Mouse (Mus musculus) olfactory bulb, adult 2 months (tissue): ENCODE results near the gene Ctdsp2. TPM values are rescaled to one million over a fixed set of nuclear protein-coding genes. Genes with fewer than 3 reads are reported as not detected.

Source experiments
- H3K27ac ChIP-seq: fragments of 200-500 bp; 2 replicates; pipeline ENCODE4 v1.5.1; 2012; ENCODE audit warnings: low read depth, low read length; ENCODE audit not compliant: insufficient read depth
- H3K4me1 ChIP-seq: fragments of 200-500 bp; 2 replicates; pipeline ENCODE4 v1.6.1; 2012; ENCODE audit warnings: low read length; ENCODE audit not compliant: control insufficient read depth, insufficient read depth
- H3K4me3 ChIP-seq: fragments of 200-500 bp; 2 replicates; pipeline ENCODE4 v1.5.1; 2012; ENCODE audit warnings: mild to moderate bottlenecking, low read depth, low read length, moderate library complexity; ENCODE audit not compliant: insufficient read depth
- CTCF ChIP-seq: fragments of 200-500 bp; IDR thresholded peaks from 2 replicates; pipeline ENCODE4 v1.5.1; 2012; ENCODE audit warnings: low read depth, mild to moderate bottlenecking, low read length, moderate library complexity; ENCODE audit not compliant: insufficient read depth
- POLR2A ChIP-seq: fragments of 200-500 bp; IDR thresholded peaks from 2 replicates; pipeline ENCODE4 v1.6.1; 2012; ENCODE audit warnings: mild to moderate bottlenecking, low read depth, low read length, moderate library complexity; ENCODE audit not compliant: insufficient read depth
- WGBS: fragments of 180-500 bp; shearing (Covaris S2); methylation state at CpG from one replicate; pipeline ENCODE4 v1.1.7; 2018; 5-methylcytosine and 5-hydroxymethylcytosine counted together
- polyA plus RNA-seq: library from polyadenylated mRNA; stranded (reverse); fragments of >200 nt; gene quantifications from 2 replicates; pipeline ENCODE4 v1.2.4, GENCODE M21; 2012; ENCODE audit warnings: low replicate concordance; ENCODE audit not compliant: missing spikeins, insufficient read depth, insufficient read length

Gene Ctdsp2
- polyA plus RNA-seq, 1 experiment: not detected

DNA sequence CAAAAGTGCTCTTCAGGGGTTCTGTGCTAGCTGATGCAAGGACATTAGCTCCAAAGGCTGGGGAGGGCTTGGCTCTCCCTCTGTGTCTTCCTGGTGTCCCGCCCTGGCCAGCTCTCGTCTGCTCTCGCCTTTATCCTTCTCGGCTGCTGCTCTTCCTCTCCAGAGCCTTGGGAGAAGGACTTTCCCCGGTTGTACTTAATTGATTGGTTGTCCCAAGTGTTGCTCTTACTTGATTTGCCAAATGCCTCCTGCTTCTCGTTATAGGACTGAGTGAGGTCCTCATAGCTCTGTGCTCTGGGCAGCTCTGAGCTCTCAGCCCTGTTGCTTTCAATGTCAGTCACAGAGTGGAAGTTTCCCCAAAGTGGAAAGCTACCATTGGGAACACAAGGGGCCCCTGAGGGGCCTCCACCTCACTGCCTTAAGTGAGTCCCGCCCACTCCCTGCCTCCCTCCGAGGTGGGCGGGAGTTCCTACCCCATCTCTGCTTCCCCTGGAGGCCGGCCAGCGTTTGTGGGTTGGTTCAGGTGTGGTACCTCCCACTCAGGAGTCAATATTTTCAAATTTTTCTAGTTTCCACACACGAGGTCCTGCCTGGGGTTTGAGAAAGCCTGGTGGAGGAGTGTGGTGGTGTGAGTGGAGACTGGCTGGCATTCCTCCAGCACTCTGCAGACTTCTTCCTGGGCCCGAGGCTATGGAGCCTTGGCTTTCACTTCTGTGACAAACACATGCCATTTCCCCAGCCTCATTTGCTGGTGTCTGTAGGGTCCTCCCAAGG, 19.0 kb downstream of the Ctdsp2 start:
- Histone ChIP-seq H3K4me1 (no peaks in the 10 kb centered on the region), H3K4me3 (no peak overlapping the region), H3K27ac (no peak overlapping the region)
- no peak for TF ChIP-seq POLR2A
- no peak for TF ChIP-seq CTCF
- WGBS: 45% methylated on average over 13 of the region's 13 CpGs

DNA sequence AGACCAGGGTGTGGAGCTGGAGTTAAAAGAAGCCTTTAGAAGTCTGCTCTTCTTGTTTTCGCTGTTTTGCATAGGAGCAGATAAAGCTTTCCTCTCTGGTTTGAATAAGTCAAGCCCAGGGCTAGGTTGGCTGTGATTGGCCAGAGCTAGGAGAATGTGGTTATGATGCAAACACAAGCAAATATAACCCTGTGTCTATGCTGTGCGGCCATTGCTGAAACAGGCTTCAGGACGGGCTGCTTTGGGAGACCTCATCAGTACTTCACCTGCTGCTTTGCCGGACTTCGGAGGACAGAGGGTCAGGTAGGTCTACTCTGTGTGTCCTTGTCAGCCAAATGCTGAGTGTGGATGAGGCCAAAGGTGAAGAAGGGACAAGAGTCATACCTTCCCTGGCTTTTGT, 22.0 kb downstream of the Ctdsp2 start, which contains the start of gene Avil:
TSS of gene Avil (plus strand) at position 181 of the 400 bp plus-strand sequence.
- WGBS: 84% methylated on average over 5 of the region's 5 CpGs
- H3K4me1 ChIP-seq: no peaks in the 10 kb centered on the region
- no peak within 1 kb of the TSS for H3K4me3 ChIP-seq
- TF ChIP-seq CTCF (no peak), POLR2A (no peak)
- H3K27ac ChIP-seq: no peak within 1 kb of the TSS

DNA sequence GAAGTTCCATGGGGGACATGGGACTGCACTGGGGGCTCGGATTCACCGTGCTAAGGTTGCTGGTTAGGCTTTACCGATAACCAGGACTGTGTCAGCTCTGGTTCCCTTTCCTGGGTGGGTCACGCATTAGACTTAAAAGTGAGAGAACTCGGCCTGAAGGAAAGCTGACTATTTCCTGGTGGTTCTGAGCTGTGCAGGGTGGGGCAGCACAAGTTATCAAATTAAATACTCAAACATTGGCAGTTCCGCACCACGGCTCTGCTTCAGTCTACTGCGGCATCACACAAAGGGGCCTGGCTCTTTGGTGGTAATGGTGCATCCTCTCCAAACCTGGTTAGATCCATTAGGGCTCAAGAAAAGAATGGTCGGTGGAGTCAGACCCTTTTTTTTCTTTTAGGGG, 22.8 kb downstream of the Ctdsp2 start:
- TF ChIP-seq CTCF (no peak), POLR2A (no peak)
- H3K4me3 ChIP-seq: no peak overlapping the region
- no peaks in the 10 kb centered on the region for H3K4me1 ChIP-seq
- WGBS: 79% methylated on average over 9 of the region's 9 CpGs
- H3K27ac ChIP-seq: no peak overlapping the region

DNA sequence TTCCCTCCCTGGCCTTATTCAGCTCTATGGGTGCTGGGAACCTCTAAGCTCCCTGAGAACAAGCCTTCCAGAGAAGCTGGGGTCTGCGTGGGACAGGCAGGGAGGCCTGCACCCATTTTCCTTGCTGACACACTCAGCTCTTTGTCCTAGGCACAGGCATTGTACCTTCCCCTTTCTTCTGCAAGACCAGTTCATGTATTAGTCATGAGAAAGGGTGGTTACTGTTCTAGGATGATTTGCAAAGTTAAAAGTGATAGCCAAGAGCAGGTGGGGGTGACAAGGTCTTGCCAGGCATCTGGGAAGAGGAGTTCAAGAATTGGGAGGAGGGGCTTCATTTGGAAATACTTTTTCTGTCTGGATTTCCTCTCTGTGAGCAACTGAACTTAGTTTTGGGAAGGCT, 23.5 kb downstream of the Ctdsp2 start:
- TF ChIP-seq CTCF (no peak), POLR2A (no peak)
- Histone ChIP-seq H3K4me1 (no peaks in the 10 kb centered on the region), H3K4me3 (no peak overlapping the region), H3K27ac (no peak overlapping the region)
- 20% methylated on average over 1 of the region's 1 CpGs for WGBS

DNA sequence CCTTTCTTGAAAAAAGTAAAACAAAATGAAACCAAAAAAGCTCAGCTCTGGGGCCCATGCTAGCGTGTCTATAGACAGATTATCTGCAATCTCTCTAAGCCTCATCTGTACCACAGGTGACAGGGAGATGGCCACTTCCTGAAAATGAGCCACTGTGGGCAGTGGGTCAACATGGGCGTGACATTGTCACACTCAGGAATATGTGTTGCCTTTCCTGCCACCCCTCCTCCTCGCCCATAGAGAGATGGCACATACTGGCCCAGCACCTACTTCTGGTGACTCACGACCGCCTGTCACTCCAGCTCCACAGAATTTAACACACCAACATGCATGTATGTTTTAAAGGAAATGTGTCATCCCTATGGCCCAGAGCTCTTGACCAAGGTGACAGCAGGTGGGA, 24.2 kb downstream of the Ctdsp2 start:
- WGBS: 93% methylated on average over 5 of the region's 5 CpGs
- H3K4me3 ChIP-seq: no peak overlapping the region
- no peak overlapping the region for H3K27ac ChIP-seq
- TF ChIP-seq CTCF (no peak), POLR2A (no peak)
- no peaks in the 10 kb centered on the region for H3K4me1 ChIP-seq

DNA sequence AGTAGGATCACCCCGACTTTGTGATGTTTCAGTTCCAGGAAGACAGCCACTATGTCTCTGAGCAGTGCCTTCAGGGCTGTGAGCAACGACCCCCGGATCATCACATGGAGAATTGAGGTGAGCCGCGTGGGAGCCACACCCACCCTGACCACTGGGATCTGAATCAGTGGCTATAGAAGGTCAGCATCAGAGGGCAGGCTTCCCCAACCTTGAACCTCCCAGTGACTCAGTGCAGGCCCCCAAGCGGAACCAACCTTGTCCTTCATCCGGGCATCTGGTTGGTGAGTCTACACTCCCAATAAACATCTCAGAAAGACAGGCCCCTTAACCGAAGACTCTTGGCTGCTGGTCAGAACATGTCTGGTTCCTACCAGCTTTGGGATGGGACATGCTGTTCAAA, 24.8 kb downstream of the Ctdsp2 start:
- WGBS: 83% methylated on average over 8 of the region's 8 CpGs
- TF ChIP-seq POLR2A (no peak), CTCF (no peak)
- Histone ChIP-seq H3K4me1 (no peaks in the 10 kb centered on the region), H3K4me3 (no peak overlapping the region), H3K27ac (no peak overlapping the region)

DNA sequence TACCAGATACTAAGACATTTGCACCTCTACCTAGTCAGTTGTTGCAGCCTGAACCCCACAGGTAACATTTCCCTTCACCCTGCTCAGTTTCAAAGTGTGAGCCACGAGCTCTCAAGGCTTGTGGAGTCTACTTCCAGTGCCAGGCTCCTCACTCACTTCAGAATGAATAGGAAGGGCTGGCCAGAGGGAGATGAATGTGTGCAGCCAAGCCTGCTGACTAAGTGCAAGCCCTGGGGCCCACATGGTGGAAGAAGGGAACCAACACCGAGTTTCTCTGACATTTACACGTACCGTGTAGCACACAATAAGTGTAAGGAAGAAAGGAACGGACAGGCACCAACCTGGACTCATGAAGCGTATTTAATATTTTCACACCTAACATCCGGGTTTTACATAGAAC, 25.3 kb downstream of the Ctdsp2 start:
- TF ChIP-seq CTCF (no peak), POLR2A (no peak)
- 63% methylated on average over 7 of the region's 7 CpGs for WGBS
- Histone ChIP-seq H3K4me3 (no peak overlapping the region), H3K27ac (no peak overlapping the region), H3K4me1 (no peaks in the 10 kb centered on the region)

DNA sequence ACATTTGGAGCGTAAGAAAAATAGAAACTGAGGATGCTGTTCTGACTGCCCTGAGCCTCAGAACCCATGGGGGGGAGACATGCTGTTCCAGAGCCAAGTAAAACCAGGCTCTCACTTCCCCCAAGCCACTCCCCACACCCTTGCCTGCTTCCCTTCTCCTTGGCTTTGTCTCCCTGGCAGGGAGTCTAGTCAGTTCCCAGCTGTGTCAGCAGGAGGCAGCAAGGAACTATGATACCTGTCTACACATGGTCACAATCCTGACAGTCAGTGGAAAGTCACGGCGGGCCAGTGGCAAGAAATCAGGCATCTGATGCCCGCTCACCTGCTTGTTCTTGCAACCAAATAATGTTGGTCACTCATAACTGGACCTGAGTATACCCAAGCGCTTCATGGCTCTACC, 38.0 kb downstream of the Ctdsp2 start:
- 71% methylated on average over 5 of the region's 5 CpGs for WGBS
- Histone ChIP-seq H3K4me3 (no peak overlapping the region), H3K4me1 (no peaks in the 10 kb centered on the region), H3K27ac (no peak overlapping the region)
- TF ChIP-seq POLR2A: no peak
- no peak for TF ChIP-seq CTCF

DNA sequence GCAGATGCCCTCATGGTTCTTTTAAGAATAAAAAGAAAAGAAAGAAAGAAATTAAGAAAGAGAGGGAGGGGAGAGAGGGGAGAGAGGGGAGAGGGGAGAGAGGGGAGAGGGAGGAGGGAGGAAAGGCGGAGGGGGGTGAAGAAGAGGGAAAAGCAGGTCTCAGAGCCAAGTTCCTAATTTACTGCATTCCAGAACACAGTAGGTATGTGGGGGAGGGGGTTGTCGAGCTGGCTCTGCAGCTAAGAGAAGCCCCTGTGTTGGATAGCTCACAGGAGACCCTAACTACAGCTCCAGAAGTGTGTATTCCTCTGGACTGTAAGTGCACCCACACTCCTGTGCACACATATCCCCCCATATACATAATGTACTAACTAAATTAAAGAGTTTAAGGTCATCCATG, 38.6 kb downstream of the Ctdsp2 start:
- no peak for TF ChIP-seq CTCF
- no peak for TF ChIP-seq POLR2A
- WGBS: 14% methylated on average over 2 of the region's 2 CpGs
- H3K27ac ChIP-seq: no peak overlapping the region
- H3K4me1 ChIP-seq: no peaks in the 10 kb centered on the region
- no peak overlapping the region for H3K4me3 ChIP-seq

DNA sequence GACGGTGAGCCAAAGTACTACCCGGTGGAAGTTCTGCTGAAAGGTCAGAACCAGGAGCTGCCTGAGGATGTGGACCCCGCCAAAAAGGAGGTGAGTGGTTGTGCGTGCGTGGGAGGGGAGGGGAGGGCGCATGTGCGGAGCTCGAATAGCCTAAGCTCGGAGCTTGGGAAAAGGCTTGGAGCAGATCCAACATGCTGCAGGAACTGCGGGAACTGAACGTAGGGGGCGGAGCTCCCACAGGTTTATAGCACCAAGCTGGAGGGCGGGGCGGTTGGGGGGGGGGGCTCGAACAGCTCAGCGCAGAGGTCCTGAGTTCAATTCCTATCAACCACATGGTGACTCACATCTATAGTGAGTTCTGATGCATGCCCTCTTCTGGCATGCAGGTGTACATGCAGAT, 39.9 kb downstream of the Ctdsp2 start:
- TF ChIP-seq POLR2A: no peak
- H3K27ac ChIP-seq: no peak overlapping the region
- no peaks in the 10 kb centered on the region for H3K4me1 ChIP-seq
- no peak overlapping the region for H3K4me3 ChIP-seq
- 68% methylated on average over 16 of the region's 16 CpGs for WGBS
